Mouse (Mus musculus) lung, postnatal 4 days (tissue): Measurements from ENCODE around the gene Pnpla7.

Source experiments
- DNase-seq, 2 experiments: peaks; one replicate each; pipeline ENCODE4 v3.0.0; 2021

Pnpla7 gene

DNA sequence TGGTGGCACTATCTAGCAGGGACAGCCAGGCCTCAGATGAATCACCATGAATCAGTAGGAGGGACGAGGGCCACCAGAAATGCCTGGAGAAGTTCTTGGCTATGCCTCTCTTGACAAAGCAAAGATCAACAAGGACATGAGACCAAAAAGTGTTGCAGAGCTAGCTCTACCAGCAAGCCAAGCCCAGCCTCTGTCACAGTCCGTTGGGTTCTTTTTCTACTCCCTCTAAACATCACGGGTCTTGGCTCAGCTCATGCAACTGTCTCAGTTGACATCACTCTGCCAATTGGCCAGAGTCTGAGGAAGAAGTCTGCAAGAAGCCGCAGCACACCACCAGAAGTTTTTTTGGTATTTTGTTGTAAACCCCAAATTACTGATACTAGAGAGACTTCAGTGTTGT lies 99.7 kb downstream of the Pnpla7 start:
- peak in 1 of 2 experiments; percentile 40 for DNase-seq

DNA sequence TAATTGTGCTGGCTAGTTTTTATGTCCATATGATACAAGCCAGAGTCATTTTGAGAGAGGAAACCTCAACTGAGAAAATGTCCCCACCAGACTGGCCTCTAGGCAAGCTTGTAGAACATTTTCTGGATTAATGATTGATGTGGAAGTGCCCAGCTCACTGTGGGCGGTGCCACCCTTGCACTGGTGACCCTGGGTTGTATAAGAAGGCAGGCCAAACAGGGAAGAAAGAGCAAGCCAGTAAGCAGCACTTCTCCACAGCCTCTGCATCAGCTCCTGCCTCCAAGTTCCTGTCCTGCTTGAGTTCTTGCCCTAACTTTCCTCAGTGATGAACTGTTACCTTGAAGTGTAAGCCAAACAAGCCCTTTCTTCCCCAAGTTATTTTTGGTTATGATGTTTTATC lies 103.1 kb downstream of the Pnpla7 start:
- DNase-seq: no peak

DNA sequence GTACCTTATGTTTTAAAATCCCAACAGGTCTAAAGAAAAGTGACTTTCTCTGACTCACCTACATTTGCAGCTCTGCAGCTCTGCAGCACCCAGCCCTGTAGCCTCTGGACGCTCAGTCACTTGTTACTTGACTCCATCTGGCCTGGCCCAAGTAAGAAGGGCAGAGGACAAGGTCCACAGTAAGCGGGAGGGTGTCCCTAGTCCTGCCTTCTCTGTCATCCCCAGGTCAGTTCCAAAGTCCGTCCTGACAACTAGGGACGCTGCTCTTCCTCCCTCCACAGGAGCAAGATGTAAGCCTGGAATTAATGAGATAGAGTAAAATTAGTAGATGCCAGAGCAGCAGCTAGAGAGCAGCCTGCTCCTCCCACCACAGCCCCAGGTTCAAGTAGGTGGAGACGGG lies 104.2 kb downstream of the Pnpla7 start, which contains the start of gene Entpd8:
TSS of gene Entpd8 (plus strand) at position 229 of the 400 bp plus-strand sequence.
- no peak for DNase-seq

DNA sequence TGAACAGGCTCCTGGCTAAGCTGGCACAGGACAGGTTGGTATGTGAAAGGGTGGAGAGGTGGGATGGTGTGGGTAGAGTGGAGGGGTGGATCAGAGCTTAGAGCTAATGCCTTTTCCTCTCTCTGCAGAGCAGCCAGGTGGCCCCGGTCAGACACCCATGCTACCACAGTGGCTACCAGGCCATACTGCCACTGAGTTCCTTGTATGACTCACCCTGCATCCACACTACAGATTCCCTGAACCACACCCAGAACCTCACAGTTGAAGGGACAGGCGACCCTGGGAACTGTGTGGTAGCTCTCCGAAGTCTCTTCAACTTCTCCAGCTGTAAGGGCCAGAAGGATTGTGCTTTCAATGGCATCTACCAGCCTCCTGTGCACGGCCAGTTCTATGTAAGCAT lies 107.9 kb downstream of the Pnpla7 start:
- DNase-seq: no peak

DNA sequence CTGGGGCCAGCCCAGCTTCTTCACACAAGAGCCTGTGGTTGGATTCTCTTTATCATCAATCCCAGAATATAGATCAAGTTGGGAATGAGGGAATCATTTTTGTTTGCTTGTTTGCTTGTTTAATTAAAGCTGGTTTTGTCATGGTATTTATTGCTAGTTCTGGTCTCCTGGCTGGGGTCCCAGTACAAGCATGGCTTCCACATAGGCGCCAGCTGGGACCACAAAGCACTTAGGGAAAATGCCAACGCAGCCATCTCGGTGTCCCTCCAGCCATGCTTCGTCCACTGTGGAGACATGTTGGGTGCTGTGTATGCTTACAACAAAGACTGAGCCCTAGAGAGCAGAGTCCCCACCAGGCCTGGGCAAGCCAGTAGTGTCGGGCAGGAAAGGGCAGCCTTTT lies 109.7 kb downstream of the Pnpla7 start:
- no peak for DNase-seq

DNA sequence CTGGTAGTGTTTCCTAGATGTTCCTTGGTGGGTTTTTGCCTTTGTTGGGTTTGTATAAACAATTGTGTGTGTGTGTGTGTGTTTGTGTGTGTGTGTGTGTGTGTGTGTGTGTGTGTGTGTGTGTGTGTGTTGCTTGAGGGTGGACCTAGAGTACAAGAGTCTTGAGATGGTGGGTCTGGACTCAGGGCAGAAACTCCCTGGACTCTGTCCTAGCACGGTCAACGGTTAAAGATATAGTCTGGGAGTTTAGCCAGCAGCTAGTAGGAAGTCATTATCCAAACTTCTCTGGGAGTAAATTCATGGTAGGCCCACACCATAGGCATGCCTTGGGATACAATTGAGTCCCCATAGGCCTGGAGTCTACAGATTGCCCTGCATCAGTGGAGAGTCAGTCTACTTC lies 112.0 kb downstream of the Pnpla7 start:
- DNase-seq: no peak

DNA sequence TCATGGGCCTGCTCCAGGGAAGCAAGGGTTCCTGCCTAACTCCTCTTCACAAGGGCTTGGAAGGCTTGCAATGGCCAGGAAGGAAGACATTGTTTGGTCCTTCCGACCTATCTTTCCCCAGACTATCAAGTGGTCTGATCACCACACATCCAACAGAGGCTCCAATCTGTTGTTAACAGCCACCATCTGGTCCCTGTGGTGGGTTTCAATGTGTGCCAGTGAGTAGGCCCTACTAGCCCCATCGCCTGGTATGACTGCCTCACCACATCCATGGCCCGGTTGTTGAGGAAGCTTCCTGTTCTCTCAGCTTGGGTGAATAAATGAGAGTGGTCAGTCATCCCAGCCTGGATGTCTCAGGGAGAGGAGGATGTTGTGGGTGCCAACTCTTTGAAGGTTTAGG lies 112.8 kb downstream of the Pnpla7 start:
- no peak for DNase-seq

DNA sequence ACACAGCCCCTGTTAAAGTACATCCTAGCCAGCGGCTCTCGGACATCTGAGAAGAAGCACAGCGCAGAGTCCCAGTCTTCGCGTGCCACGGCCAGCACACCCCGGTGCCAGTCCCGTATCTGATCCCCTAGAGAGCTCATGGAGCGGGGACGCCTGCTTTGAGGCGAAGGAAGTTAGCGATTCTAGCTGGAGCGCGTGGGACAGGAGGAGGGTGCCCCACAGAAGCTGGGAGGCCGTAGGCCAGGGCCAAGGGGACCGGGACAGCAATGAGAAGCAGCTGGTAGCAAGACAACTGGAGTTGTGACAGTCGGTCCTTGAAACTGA lies 118.9 kb downstream of the Pnpla7 start:
- DNase-seq: no peak

DNA sequence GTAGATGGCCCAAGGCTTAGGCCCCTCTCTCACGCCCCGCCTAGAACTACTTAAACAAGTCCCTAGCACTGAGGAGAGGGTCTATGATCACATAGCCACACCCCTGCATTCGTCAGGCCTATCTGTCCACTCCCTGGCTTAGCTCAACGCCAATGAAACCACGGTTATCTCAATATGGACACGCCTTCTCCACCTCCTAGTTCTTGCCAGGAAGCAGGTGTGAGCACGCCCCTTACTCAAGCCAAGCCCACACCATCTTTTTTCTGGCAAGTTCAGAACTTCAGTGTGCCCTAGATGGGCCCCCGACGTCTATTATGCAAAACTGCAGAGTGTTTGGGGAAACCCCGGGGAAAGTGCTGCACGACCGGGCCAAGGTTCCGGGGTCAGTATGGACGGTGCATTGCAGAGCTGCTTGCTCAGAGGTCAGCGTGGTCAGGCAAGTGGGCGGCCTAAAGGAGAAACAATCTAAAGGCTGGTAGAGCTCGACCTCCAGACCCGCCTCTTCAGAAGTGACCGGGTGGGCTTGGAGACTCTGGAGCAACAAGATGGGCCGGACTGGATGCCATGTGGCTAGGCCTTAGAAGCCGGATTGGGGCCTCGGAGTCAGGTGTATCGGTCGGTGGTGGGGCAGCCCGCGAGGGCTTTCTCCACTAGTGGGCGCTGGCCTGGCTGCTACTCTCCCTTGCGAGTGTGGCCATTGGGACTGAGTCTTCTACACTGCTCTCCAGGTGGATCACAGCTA lies 119.4 kb downstream of the Pnpla7 start, which contains the start of gene Noxa1:
TSS of gene Noxa1 (minus strand) at position 41 of the 742 bp plus-strand sequence.
- peak; percentile 32 to 36 for DNase-seq

DNA sequence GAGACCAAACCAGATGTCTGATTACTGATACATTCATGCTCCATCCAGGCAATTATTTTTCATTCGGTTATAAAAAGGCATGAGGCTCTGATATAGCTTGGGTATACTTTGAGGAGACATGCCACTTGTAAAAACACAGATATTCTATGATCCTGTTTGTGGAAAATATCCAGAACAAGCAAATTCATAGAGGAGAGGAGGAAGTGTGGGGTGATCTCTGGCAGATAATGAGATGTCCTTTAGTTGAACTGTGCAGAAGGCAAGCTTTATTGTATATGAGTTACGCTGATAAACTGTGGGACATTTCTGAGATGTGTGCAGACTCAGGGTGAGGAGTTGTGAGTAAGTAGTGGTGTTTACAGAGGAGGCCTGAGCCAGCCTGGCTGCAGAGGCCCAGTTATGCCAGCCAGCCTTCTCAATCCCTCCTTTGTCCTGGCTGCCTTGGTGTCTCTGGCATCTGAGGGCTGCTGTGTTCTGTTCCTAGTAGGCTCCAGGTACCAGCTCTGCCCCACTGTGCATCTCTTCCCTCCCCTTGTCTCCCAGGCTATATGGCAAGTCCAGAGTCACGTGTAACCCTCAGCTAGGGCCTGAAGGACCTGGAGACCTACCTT lies 122.3 kb downstream of the Pnpla7 start:
- DNase-seq: no peak

DNA sequence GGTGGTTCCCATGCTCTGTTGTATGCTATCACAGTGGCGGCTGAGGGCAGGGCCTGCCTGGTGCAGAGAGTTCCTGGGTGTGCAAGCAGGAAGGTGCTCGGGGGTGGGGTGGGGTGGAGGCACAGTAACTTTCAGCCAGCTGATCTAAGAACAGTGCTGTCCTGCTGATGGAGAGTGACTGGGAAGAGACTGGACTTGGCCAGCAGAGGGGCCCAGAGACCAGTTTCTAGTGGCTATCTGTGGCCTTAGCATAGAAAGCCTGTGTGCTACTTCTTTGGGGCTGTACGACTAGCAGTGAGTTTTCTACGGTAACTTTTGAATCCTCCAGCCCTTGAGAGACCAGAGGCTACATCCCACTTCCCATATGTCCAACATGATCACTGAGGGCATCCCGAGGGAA lies 123.1 kb downstream of the Pnpla7 start:
- DNase-seq: peak; percentile 68 to 69

DNA sequence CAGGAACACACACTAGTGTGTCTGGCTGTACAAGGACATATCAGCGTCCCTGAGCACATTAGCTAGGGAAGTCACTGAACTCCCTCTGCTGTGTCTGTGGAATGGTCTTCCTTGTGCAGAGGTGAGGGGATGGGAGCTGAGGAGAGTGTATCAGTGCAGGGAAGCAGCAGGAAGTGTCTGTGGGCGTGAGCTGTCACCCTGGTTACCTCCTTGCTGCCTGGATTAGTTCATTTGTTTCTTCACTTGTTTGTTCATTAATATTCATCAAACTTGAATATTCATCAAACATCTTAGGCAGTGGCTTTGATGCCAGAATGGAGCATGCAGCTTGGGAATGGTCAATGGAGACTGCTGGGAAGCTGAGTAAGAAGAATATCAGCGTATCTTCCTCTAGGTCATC lies 123.9 kb downstream of the Pnpla7 start:
- DNase-seq: no peak
